Mouse (Mus musculus): Measurements from ENCODE around the gene Pelp1. TPM values are rescaled to one million over a fixed set of nuclear protein-coding genes. Genes with fewer than 3 reads are reported as not detected.

The Pelp1 gene
- total RNA-seq, 2 experiments from 2014 or later = 52.1 to 55.9 TPM

GRCm38 (mm10) chr11:70348630-70349029, 61.2 kb downstream of the Pelp1 start:
- intact Hi-C loops (cut with DNase I) = no loop called here
- DNase-seq = no peak

GRCm38 (mm10) chr11:70347861-70348260, 62.0 kb downstream of the Pelp1 start:
- intact Hi-C loops (cut with DNase I) = no loop called here
- DNase-seq = no peak

GRCm38 (mm10) chr11:70345546-70345945, 64.3 kb downstream of the Pelp1 start:
- intact Hi-C loops (cut with DNase I) = no loop called here
- no peak for DNase-seq

- intact Hi-C loops (cut with DNase I) = no loop called here
- no peak for DNase-seq
These were observed 64.8 kb downstream of the Pelp1 start for GRCm38 (mm10) chr11:70345061-70345460.

Small RNA genes lying within 50 kb of the gene (microRNA-seq; reads per million reads assigned to microRNA genes)
- 1.2 reads per million for gene Mir7115

Other genes with a start within 250 kb of the Pelp1 start
- gene Slc16a11, start 197.3 kb downstream of the Pelp1 start, total RNA-seq (2021) = 10 to 100 TPM; 16.8 to 26.8 TPM
- gene Slc16a13, start 189.0 kb downstream of the Pelp1 start, total RNA-seq (2021) = 10 to 100 TPM; 14.8 to 15.2 TPM
- gene Bcl6b, start 180.2 kb downstream of the Pelp1 start, total RNA-seq (2021) = 1 to 10 TPM; 9.1 to 9.3 TPM
- 10 to 100 TPM; 64.2 to 73.1 TPM for gene 0610010K14Rik, start 172.1 kb downstream of the Pelp1 start, total RNA-seq (2021)
- 1 to 10 TPM; 8.5 to 8.6 TPM for gene Gm21988, start 170.2 kb downstream of the Pelp1 start, total RNA-seq (2021)
- 100 to 1,000 TPM; 180 to 182 TPM for gene Rnasek, start 170.2 kb downstream of the Pelp1 start, total RNA-seq (2021)
- under 1 TPM; 0.18 to 0.40 TPM for gene Alox12, start 154.7 kb downstream of the Pelp1 start, total RNA-seq (2021)
- gene Alox12e, start 87.4 kb downstream of the Pelp1 start, total RNA-seq (2021) = under 1 TPM; 0.26 to 0.42 TPM
- gene Alox15, start 58.0 kb downstream of the Pelp1 start, total RNA-seq (2021) = not detected
- gene Arrb2, start 22.6 kb upstream of the Pelp1 start, total RNA-seq (2021) = 10 to 100 TPM; 76.6 to 81.3 TPM
- gene Med11, start 41.9 kb upstream of the Pelp1 start, total RNA-seq (2021) = 10 to 100 TPM; 25.7 to 28.0 TPM
- 1 to 10 TPM; 1.2 to 3.7 TPM for gene Zmynd15, start 49.4 kb upstream of the Pelp1 start, total RNA-seq (2021)
- under 1 TPM; 0.68 to 0.91 TPM for gene Cxcl16, start 50.0 kb upstream of the Pelp1 start, total RNA-seq (2021)
- 1 to 10 TPM in 1 of 2 experiments, not detected in 1; 1.2 TPM for gene Tm4sf5, start 95.2 kb upstream of the Pelp1 start, total RNA-seq (2021)
- gene Vmo1, start 104.6 kb upstream of the Pelp1 start, total RNA-seq (2021) = under 1 TPM in 1 of 2 experiments, not detected in 1; 0.62 TPM
- not detected for gene Gltpd2, start 109.2 kb upstream of the Pelp1 start, total RNA-seq (2021)
- 100 to 1,000 TPM; 269 to 276 TPM for gene Psmb6, start 115.3 kb upstream of the Pelp1 start, total RNA-seq (2021)
- not detected for gene Gm40193, start 122.9 kb upstream of the Pelp1 start, total RNA-seq (2021)
- 10 to 100 TPM; 32.1 to 34.2 TPM for gene Pld2, start 130.0 kb upstream of the Pelp1 start, total RNA-seq (2021)
- 100 to 1,000 TPM; 115 to 139 TPM for gene Mink1, start 152.8 kb upstream of the Pelp1 start, total RNA-seq (2021)
- not detected for gene 4930544D05Rik, start 205.8 kb upstream of the Pelp1 start, total RNA-seq (2021)
- not detected for gene Chrne, start 209.2 kb upstream of the Pelp1 start, total RNA-seq (2021)
- under 1 TPM in 1 of 2 experiments, not detected in 1; 0.18 TPM for gene Gp1ba, start 229.1 kb upstream of the Pelp1 start, total RNA-seq (2021)
- 10 to 100 TPM; 52.1 to 52.3 TPM for gene Rnf167, start 237.2 kb upstream of the Pelp1 start, total RNA-seq (2021)
- gene Slc25a11, start 237.4 kb upstream of the Pelp1 start, total RNA-seq (2021) = 10 to 100 TPM; 88.6 to 92.5 TPM
- gene Pfn1, start 244.6 kb upstream of the Pelp1 start, total RNA-seq (2021) = 100 to 1,000 TPM; 319 to 321 TPM
- gene Eno3, start 247.2 kb upstream of the Pelp1 start, total RNA-seq (2021) = 1 to 10 TPM; 8.1 to 9.3 TPM

Measured in left cerebral cortex, postnatal 4 days (tissue).